26 mouse cellular contexts compared by ENCODE assay signal in the genomic region with DNA sequence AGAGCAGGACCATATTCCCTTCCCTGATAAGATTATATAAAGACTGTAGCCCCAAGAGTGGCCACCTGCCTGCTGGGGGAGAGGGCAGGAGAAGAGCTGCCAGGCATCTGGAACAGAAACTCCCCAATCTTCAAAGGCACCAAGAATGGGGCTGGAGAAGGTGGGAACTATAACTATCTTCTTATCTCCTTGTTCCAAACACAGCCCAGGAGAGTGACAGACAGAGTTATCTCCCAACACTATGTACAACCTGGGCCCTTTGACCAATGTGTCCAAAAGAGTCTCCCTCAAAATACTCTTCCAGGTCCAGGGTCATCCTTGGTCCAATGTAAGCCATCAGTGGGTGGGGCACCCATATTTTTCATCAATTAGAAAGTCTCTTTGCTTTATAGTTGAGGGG.
DNase-seq lines count a peak whose midpoint lies in the region; ATAC-seq and TF ChIP-seq lines count a peak whose summit lies in the region.
"Had no signal": no experiment of that assay in that cellular context is flagged by ENCODE, and none has a peak within 500 bp of the region (broad histone marks: within the 10 kb centered on the region; RNA-seq: fewer than 3 reads in every experiment).

No protein-coding gene starts in this region.

- H3K4me3 ChIP-seq in liver, embryonic 12.5 days = no peak overlapping the region
- H3K4me3 ChIP-seq in liver, embryonic 15.5 days (replicated peaks) = no peak overlapping the region
- no peak overlapping the region for H3K4me3 ChIP-seq in lung, postnatal 0 days (ENCODE audit: low read depth, low read length)
- H3K4me3 ChIP-seq: embryonic facial prominence, embryonic 12.5 days; embryonic facial prominence, embryonic 15.5 days; gastrocnemius, adult 2 months; hindbrain, embryonic 12.5 days had no signal

- no peak overlapping the region for H3K4me2 ChIP-seq in liver, embryonic 12.5 days
- no peak overlapping the region for H3K4me2 ChIP-seq in liver, embryonic 15.5 days
- no peak overlapping the region for H3K4me2 ChIP-seq in lung, postnatal 0 days (replicated peaks; ENCODE audit: low read depth, low read length)
- H3K4me2 ChIP-seq: embryonic facial prominence, embryonic 12.5 days; embryonic facial prominence, embryonic 15.5 days; heart, embryonic 11.5 days; hindbrain, embryonic 12.5 days had no signal

- no peak for TF ChIP-seq CTCF in lung, postnatal 0 days (IDR thresholded peaks at IDR 0.05)

- H3K9me3 ChIP-seq in liver, embryonic 12.5 days (replicated peaks) = no peaks in the 10 kb centered on the region
- no peaks in the 10 kb centered on the region for H3K9me3 ChIP-seq in liver, embryonic 15.5 days (replicated peaks)
- H3K9me3 ChIP-seq in lung, postnatal 0 days (ENCODE audit: low read length) = no peaks in the 10 kb centered on the region
- H3K9me3 ChIP-seq: embryonic facial prominence, embryonic 12.5 days; embryonic facial prominence, embryonic 15.5 days; hindbrain, embryonic 12.5 days had no signal

- no peaks in the 10 kb centered on the region for H3K27me3 ChIP-seq in liver, embryonic 12.5 days (replicated peaks)
- H3K27me3 ChIP-seq in liver, embryonic 15.5 days = no peaks in the 10 kb centered on the region
- no peaks in the 10 kb centered on the region for H3K27me3 ChIP-seq in lung, postnatal 0 days (replicated peaks; ENCODE audit: insufficient read depth, low read length)
- H3K27me3 ChIP-seq: CH12.LX; embryonic facial prominence, embryonic 12.5 days; embryonic facial prominence, embryonic 15.5 days had no signal

- peaks cover 22% of the 10 kb centered on the region for H3K4me1 ChIP-seq in liver, embryonic 12.5 days
- peaks cover 13% of the 10 kb centered on the region for H3K4me1 ChIP-seq in liver, embryonic 15.5 days (replicated peaks)
- H3K4me1 ChIP-seq in lung, postnatal 0 days (ENCODE audit: insufficient read depth, low read depth, low read length) = no peaks in the 10 kb centered on the region
- H3K4me1 ChIP-seq: embryonic facial prominence, embryonic 12.5 days; embryonic facial prominence, embryonic 15.5 days; hindbrain, embryonic 12.5 days had no signal

- H3K36me3 ChIP-seq in liver, embryonic 12.5 days = peaks cover 11% of the 10 kb centered on the region; the same call in 1 of the 2 replicates
- no peaks in the 10 kb centered on the region for H3K36me3 ChIP-seq in liver, embryonic 15.5 days (replicated peaks)
- no peaks in the 10 kb centered on the region for H3K36me3 ChIP-seq in lung, postnatal 0 days (ENCODE audit: insufficient read depth, low read length)
- H3K36me3 ChIP-seq: embryonic facial prominence, embryonic 12.5 days; embryonic facial prominence, embryonic 15.5 days; hindbrain, embryonic 12.5 days had no signal

- H3K9ac ChIP-seq in liver, embryonic 12.5 days = no peak overlapping the region
- H3K9ac ChIP-seq in liver, embryonic 15.5 days = no peak overlapping the region
- no peak overlapping the region for H3K9ac ChIP-seq in lung, postnatal 0 days (replicated peaks; ENCODE audit: low read depth)
- H3K9ac ChIP-seq: embryonic facial prominence, embryonic 12.5 days; embryonic facial prominence, embryonic 15.5 days; forebrain, postnatal 0 days; hindbrain, embryonic 12.5 days had no signal

- DNase-seq in liver = no peak
- peak; percentile 47 for DNase-seq in c-Kit-positive CD71-positive TER-119-positive erythroid progenitor cells, embryonic 14.5 days (ENCODE audit: low spot score)
- no peak for DNase-seq in ovary, postnatal 14 days (ENCODE audit: low spot score)
- no peak for DNase-seq in lung, postnatal 0 days (ENCODE audit: low spot score)
- DNase-seq in right cerebral cortex, postnatal 36 days (ENCODE audit: low spot score in 2 of 2) = no peak
- DNase-seq: adrenal gland, adult 8-10 months; adrenal gland, postnatal 25 days; B cell, adult 2 months; cerebellum, adult 11 months; cerebellum, adult 2 months; cerebellum, adult 9-11 months; cerebellum, postnatal 25 days; forebrain, postnatal 0 days; gastrocnemius, adult 2 months; gastrocnemius, postnatal 14 days; heart, adult 11 months had no signal

- H3K27ac ChIP-seq in liver, embryonic 12.5 days = no peak overlapping the region
- H3K27ac ChIP-seq in liver, embryonic 15.5 days (replicated peaks) = no peak overlapping the region
- H3K27ac ChIP-seq in lung, postnatal 0 days (ENCODE audit: low read length) = no peak overlapping the region
- H3K27ac ChIP-seq: embryonic facial prominence, embryonic 12.5 days; embryonic facial prominence, embryonic 15.5 days; gastrocnemius, adult 2 months; hindbrain, embryonic 12.5 days had no signal

- no peak for TF ChIP-seq EP300 in lung, postnatal 0 days (IDR thresholded peaks at IDR 0.05)

- ATAC-seq in liver, embryonic 12.5 days = peak; percentile 65; the same call in 1 of the 2 replicates
- ATAC-seq in liver, embryonic 15.5 days (ENCODE audit: insufficient read depth) = peak; percentile 18
- ATAC-seq in lung, postnatal 0 days = no peak
- ATAC-seq: activated CD4-positive, CD25-positive, alpha-beta regulatory T cell, adult 4 months; forebrain, embryonic 14.5 days; forebrain, postnatal 0 days; hindbrain, embryonic 16.5 days had no signal
